Mouse (Mus musculus): ENCODE measurements around the gene Gpi1.

DNA sequence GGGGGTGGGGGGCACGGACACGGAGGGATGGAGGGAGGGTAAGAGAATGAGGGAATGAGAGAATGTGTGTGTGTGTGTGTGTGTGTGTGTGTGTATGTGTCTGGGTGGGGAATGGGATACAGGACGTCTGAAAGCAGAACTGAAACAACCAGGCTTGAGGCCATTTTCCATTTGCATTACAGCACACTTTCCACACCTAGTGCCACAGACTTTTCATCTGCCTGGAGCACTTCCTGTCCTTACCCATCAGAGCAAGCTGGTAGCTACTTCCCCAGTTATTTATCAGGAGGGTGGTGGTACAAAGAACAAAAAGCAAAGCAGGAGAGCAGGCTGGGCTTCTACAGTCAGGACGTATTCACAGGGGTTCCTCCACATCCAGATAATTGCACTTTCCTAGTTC is 42.3 kb upstream of the Gpi1 start:
- TF ChIP-seq CTCF (IDR thresholded peaks at IDR 0.05; ENCODE audit: control insufficient read depth, insufficient read depth, insufficient read length) (no peak), MYOG (IDR thresholded peaks at IDR 0.05; ENCODE audit: control insufficient read depth, extremely low read depth, insufficient read length) (no peak), FOSL1 (IDR thresholded peaks at IDR 0.05; ENCODE audit: insufficient read depth, low read length, poor library complexity, severe bottlenecking) (no peak), CEBPB (IDR thresholded peaks at IDR 0.05; ENCODE audit: low read depth) (no peak), MAX (IDR thresholded peaks at IDR 0.05) (no peak)
